Mouse (Mus musculus): ENCODE data around the gene Gm45140.

Gene Gm45140

DNA sequence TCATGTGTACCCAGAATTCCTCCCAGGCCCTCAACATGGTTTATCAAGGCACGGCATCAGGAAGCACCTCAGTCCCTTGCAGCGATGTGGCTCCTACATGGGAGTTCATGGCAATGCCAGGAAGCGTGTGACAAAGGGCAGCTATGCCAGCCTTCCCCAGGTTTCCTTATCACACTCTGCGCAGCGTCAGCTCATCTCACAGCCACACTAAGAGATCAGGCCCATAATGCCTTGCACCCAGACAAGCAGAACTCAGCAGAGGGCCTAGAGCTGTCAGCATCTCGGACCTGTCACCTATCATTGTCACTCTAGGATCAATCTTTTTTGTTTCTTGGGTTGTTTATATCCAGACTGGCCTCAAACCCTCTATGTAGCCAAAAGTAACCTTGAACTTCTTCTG lies 36.0 kb downstream of the Gm45140 start:
- DNase-seq (ENCODE audit: low spot score): no peak

DNA sequence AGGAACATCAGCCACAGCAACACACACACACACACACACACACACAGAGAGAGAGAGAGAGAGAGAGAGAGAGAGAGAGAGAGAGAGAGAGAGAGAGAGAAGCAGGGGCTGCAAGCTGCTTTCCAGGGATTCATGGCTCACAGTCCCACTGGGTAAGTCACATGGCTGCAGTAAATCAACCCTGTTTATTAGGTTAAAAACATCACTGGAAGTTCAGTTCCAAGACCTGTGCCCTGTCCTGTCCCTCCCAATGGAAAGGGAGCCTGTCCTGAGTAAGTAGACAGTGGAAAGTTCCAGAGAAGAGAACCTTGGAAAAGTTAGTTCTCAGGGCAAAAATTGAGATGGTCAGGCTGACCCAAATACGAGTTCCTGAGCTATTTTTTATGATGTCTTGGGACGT lies 38.3 kb downstream of the Gm45140 start:
- DNase-seq (ENCODE audit: low spot score): no peak

- DNase-seq (ENCODE audit: low spot score): no peak
Observed at GRCm38 (mm10) chr6:87796251-87796880, 39.2 kb downstream of the Gm45140 start.

GRCm38 (mm10) chr6:87795385-87796150 lies 40.0 kb downstream of the Gm45140 start:
- no peak for DNase-seq (ENCODE audit: low spot score)

GRCm38 (mm10) chr6:87793821-87794510 lies 41.6 kb downstream of the Gm45140 start:
- DNase-seq (ENCODE audit: low spot score): no peak

- no peak for DNase-seq (ENCODE audit: low spot score)
Observed at GRCm38 (mm10) chr6:87791826-87792225, 43.8 kb downstream of the Gm45140 start.

GRCm38 (mm10) chr6:87790779-87791480 lies 44.7 kb downstream of the Gm45140 start:
- DNase-seq (ENCODE audit: low spot score): no peak

- no peak for DNase-seq (ENCODE audit: low spot score)
Observed at GRCm38 (mm10) chr6:87789791-87790190, 45.8 kb downstream of the Gm45140 start.

DNA sequence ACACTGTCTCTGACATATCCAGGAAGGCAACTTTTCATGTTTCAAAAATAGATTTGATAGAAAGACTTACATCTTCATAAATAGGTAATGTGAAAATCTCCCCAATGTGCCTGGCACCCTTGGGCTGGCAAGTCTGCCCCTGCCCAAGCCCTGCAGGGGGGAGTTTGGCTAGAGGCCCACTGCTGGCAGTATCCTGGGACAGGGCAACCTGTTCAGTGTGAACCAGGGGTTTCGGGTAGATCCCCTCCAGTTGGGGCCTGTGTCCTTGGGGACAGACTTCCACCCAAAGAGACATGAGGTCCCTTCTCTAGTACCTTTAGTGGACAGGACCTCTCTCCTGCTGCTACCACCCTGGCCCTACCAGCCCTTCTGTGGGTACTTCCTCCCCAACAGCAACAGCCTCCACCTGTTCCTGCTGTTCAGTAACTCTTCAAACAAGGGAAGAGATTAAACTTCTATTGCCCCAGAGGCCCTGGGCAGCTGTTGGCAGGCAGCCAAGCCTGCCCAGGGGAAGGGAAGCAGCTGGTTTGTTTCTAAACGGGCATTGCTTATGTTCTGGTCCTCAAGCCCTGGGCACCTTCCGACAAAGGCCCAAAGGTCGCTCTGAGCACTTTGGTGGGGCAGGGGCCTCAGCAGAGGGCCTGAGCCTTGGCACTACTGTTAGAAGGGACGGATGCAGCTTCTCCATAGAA lies 46.6 kb downstream of the Gm45140 start:
- DNase-seq (ENCODE audit: low spot score): no peak

DNA sequence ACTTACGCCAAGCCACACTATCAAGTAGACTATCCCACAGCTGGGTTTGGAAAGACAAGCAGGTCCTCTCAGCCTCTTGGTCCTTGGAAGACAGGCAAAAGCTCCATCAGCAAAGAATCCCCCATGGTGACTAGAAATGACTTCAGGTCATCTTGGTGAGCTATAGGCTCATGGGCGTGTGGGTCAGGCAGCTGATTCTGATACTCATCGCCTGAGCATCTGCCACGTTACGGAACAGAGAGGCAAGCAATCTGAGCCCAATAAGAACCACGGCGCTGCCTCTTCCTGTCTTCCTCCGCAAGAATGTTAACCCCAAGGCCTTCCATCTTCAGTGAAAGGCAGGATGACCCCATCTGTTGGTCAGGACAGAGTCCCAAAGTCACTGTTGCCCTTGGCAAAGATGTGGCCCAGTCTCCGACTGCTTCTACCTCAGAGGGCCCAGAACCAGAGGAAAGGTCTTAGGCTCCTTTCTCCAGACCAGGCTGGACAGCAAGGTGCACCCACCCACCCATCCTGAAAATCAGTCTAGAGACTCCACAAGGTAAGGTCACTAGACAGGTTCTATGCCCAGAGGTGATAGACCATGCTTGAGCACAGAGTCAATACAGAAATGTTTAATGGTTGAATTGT lies 47.2 kb downstream of the Gm45140 start:
- no peak for DNase-seq (ENCODE audit: low spot score)

DNA sequence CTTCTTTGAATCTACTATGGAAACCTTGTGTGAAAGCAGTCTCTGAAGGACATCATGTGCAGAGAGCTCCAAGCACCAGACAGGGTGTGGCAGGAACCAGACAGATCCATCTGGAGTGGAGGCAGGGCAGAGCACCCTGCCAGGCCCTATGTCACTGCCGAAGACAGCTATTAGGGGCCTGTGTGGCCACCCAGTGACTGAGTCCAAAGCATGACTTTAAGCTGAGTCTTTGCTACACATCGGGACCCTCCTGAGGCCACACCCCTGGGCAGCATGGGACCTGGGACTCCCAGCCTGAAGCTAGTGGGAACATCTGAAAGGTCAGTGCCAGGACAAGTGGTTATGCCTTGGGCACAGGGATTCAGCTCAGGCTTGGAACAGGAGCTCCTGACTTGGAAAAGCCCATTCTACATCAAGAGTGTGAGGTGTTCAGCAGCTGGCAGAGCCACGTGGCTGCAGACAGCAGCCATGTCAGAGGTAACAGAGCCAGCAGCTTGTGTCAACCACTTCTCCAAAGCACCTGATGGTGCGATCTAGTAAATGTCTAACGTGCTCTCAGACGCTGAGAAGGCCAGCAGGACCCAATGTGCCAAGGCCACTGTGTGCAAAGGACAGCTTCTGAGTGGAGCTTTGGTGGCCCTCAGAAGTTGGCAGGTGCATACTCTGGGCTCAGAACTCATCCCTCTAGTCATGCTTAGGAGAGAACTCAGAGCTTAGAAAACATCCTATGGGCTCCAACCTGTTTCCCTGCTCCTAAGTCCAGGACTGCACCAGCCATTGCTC lies 48.3 kb downstream of the Gm45140 start:
- DNase-seq (ENCODE audit: low spot score): no peak

DNA sequence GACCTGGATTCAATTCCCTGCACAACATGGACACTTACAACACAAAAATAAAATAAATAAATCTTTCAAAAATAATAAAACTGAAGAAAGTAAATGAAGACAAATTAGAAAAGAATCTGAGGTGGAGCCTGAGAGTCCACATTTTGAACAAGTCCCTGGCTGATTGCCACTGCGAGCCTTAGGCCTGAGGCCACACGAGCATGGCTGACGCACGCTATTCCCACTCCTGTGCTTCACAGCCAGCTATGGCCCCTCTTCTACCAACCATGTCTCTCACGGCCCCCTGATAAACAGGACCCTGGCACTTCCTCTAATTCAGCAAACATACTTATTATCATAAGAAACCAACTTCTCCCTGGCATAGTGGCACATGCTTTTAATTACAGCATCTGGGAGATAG lies 49.0 kb downstream of the Gm45140 start:
- no peak for DNase-seq (ENCODE audit: low spot score)

DNA sequence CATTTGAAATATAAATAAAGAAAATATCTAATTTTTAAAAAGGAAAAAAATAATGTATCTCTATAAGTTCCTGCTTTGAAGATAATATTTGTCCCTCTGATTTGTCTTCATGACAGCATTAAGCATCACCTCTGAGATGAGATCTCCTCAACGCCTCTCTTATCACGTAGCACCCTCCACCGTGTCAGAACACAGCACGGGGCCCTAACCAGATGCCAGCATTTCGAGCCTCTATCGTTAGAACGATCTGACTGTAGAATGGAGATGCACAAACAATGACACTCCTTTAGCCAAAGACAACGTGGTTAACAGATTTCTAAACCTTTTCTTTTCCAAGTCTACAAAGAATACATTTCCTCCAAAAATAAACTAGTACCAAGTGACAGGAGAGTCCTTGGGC lies 51.6 kb downstream of the Gm45140 start:
- no peak for DNase-seq (ENCODE audit: low spot score)

DNA sequence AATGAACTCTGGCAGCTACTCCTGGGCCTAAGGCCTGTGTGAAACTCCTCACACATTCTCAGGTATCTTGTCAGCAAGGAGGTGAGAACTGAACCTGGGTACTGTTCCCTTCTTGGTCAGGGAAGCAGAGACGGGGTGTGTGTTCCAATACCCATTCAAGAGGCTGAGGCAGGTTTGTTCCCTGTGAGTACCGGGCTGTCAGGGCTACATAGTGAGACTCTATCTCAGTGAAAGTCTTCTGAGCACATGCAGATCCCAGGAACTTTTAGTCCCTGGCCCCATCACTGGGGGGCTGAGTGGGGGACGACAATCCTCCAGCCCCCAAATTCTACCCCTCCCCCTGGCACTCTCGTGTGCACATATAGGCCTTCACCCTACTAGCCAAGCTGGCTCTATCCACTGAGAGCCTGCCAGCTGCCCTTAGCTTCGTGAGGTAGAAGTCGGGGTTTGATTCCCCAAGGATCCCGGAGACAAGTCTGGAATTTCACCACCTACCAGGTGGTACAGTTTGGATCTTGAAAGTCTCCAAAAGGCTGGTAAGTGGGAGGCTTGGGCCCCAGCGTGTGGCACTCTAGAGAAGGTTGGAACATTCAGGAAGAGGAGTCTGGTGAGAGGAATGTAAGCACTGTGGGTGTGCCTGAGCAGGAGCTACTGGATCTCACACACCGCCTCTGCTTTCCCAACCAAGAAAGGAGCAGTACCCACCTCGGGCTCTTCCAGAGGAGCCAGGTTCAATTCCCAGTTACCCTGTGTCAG lies 54.9 kb downstream of the Gm45140 start:
- DNase-seq (ENCODE audit: low spot score): no peak

DNA sequence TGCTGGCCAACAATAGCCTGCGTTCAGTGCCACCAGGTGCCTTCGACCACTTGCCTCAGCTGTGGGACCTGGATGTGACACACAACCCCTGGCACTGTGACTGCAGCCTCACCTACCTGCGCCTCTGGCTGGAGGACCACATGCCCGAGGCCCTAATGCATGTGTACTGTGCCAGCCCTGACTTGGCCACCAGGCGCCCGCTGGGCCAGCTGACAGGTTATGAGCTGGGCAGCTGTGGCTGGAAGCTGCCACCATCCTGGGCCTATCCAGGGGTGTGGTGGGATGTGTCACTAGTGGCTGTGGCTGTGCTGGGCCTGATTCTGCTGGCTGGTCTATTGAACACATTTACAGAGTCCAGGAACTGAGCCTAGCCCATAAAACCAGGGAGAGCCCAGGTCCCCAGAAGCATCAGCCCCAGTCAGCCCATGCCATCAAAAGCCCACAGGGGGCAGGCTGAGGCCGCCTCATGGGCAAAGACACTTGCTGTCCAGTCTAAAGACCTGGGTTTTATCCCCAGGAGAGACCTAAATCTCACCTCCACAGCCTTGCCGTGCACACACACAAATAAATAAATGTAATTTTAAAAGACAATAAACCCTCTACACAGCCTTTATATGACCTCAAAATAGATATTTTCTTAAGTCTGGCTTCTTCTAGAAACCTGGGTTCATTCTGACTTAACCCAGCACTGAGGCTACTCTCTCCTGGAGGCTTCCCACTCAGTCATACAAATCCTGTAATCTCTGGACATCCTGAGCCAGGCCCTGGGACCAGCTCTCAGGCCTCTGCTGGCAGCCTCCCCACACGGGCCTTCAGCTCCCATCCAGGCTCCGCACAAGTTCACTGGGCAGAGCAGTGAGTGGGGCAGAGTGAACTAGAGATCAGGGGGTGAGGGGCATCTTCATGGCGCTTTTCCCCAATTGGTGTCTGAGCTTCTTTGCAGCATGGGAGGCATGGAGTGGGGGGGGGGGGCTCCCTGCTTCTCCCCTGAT lies 56.1 kb downstream of the Gm45140 start:
- no peak for DNase-seq (ENCODE audit: low spot score)

DNA sequence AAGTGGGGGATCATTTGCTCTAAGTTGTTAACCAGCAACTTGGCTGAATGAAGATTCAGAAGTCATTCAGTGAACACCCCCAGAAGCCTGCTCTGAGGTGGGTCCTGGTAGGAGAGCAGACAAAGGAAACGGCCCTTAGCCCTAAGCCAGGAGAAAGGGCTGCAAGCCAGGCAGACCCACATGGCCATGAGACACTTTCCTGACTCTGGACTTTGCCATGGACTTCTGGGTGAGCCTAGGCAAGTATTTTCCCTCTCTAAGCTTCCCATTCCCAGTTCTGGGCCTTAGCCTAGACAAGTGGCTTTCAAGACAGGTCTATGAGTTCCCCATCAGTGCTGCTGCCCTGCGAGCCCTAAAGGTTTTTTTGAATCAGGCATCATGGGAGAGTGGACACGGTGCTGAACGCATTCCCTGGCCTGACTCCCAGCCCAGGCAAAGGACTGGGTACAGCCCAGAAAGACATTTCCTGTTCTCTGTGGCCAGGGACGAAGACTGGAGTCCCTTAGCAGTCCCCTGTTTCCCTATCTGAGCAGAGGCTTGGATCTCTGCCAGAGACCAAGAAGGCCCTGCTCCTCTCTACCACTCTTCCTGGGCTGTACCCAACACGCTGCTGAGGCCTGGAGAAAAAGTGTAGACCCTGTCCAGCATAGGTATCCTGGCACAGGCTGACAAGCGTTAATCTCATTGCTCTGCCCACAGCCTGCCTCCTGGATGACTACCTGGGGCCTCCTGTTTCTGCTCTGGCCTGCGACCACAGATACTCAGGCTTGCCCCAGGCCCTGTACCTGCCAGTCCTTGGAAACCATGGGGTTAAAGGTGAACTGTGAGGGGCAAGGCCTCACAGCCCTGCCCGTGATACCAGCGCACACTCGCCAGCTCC lies 57.1 kb downstream of the Gm45140 start:
- DNase-seq (ENCODE audit: low spot score): no peak

DNA sequence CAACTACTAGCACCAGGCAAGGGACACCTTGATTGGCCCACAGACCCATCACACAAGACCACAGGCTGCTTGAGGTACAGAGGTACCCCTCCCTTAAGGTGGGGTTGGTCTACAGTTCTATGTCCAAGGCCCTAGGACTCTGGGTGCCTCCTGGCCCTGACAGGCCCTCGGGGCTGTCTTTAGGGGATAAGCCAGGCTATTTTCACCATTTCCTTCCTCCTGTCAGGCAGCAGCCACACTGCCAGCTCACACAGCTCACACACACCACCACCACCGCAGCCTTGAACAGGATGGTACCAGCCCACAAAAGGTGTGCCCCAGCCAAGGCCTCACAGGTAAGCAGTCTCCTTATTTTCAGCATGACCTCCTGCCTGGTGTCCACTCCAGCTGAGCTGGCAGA lies 57.8 kb downstream of the Gm45140 start, which contains the start of gene Gp9:
TSS of gene Gp9 (plus strand) at position 231 of the 400 bp plus-strand sequence.
- DNase-seq (ENCODE audit: low spot score): no peak

- DNase-seq (ENCODE audit: low spot score): no peak
Observed at GRCm38 (mm10) chr6:87776663-87777062, 58.9 kb downstream of the Gm45140 start.

Data from ovary, postnatal 10 days (tissue).